Mouse (Mus musculus) gastrocnemius, adult 2 months (tissue): ENCODE results near the gene Cdc5l. TPM values are rescaled to one million over a fixed set of nuclear protein-coding genes. Genes with fewer than 3 reads are reported as not detected.

Source experiments
- DNase-seq: peaks from one replicate; pipeline ENCODE4 v3.0.0; 2022
- H3K27ac ChIP-seq: fragments of 200-600 bp; 2 replicates; pipeline ENCODE4 v1.8.1; 2022; ENCODE audit warnings: mild to moderate bottlenecking
- H3K4me3 ChIP-seq: fragments of 200-600 bp; 2 replicates; pipeline ENCODE4 v1.8.1; 2022; ENCODE audit warnings: mild to moderate bottlenecking, moderate library complexity
- CTCF ChIP-seq: fragments of 200-600 bp; IDR thresholded peaks from 2 replicates; pipeline ENCODE4 v1.8.1; 2022; ENCODE audit warnings: antibody characterized with exemption, mild to moderate bottlenecking, moderate library complexity
- intact Hi-C: fragments of 180-260 bp; cut with DNase I; formaldehyde crosslinking; loops from one replicate; pipeline ENCODE4 v1.15.1; 2025
- total RNA-seq, 2 experiments: library from RNA; stranded (reverse); gene quantifications; 2 replicates each; pipeline ENCODE4 v1.2.3; 2021

Cdc5l gene
- total RNA-seq, 2 experiments from 2014 or later = 39.5 to 41.3 TPM

DNA sequence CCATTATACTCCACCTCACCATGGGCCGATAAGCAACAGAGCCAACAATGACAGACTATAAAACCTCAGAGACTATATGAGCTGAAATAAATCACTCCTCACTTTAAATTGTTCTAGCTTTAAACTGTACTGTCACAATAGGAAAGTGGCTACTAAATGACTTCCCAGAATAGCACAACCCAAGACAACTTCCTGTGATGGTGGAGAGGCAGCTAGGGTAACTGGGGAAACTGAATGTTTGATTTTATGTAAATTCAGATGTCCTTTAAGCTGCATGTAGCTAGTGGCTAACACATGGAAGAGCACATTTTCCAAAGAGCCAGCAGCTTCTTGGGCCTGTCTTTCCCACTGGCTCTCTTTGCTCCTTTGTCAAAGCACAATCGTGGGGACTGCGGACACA lies 50.2 kb downstream of the Cdc5l start:
- Histone ChIP-seq H3K4me3 (no peak overlapping the region), H3K27ac (no peak overlapping the region)
- TF ChIP-seq CTCF = no peak
- DNase-seq = no peak
- intact Hi-C loops = no loop called here

DNA sequence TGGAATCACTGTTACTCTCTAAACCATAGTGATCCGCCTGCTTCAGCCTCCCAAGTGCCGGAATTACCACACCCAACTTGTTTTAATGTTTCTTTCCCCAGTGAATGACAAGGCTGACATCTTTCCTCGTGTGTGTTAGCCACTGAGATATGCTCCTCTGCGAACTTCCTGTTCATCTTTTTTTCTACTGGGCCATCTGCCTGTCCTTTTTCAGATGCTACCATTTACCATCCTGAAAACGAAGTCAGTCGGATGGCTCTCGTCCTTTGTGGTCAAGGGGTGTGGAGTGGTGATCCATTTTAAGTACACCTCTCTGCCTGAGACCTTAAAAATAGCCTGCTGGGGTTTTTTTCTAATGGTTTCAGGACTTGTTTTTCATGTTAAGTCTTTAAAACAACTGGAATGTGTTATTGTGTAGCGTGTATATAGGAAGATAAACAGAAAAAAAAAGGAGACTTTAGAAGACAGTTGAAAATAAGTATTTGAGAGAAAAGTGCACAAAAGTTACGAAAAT lies 54.2 kb downstream of the Cdc5l start:
- no peak for DNase-seq

DNA sequence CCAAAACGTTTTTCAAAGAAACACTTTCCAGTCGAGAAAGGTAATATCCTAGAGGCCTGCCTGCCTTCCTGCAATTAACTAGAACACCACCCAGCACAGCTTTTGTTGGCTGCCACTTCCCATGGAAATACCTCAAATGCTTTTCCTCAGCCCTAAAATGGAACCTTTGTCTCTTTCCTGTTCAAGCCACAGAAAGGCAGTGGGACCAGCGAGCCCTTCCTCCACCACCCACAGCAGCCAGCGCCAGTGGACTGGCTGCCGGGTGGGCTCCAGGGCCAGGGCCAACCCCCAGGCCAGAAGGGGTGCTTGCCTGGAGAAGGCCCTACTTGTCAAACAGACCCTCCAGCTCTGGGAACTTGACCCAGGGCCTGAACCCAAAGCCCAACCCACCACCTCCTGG lies 56.2 kb downstream of the Cdc5l start:
- no peak for DNase-seq
- intact Hi-C loops = loop anchor here (10.0 kb wide), 1 partner anchor 1113 kb away; no protein-coding TSS in a partner anchor
- Histone ChIP-seq H3K27ac (peak overlapping the region; percentile 56), H3K4me3 (no peak overlapping the region)
- TF ChIP-seq CTCF = no peak

More for the DNA sequence above, 54.2 kb downstream of the Cdc5l start:
- no peak overlapping the region for H3K4me3 ChIP-seq
- intact Hi-C loops = loop anchor here (10.0 kb wide), 1 partner anchor 1115 kb away; no protein-coding TSS in a partner anchor
- H3K27ac ChIP-seq = no peak overlapping the region
- no peak for TF ChIP-seq CTCF

DNA sequence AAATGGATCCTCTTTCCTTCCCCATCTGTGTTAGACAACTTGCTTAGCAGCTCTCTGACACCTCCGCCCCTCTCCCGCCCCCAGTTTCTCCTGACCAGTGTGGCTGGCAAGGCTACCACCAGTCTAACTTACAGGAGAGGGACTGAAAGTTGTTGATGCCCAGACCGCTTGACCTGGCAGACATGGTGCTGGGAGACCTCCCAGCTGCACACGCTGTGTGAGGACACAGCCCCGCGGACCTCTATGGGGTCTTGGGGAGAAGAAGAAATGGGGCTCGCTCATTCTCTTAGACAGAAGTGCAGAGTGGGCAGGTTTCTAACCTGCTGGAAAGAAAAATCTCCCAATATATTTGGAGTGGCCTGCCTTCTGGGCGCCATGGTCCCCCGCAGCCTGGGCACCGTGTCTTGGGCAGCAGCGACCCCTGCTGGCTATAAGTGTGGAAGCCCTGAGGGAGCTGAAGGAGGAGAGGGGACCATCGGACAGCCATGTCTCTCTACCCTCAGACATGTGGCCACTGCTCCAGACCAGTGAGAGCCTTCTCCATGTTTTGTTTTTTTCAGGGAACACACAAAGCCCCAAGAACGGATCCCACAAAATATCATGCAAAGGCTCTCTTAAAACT lies 59.4 kb downstream of the Cdc5l start:
- peak; percentile 97 for TF ChIP-seq CTCF
- peak overlapping the region; percentile 52 for H3K4me3 ChIP-seq
- H3K27ac ChIP-seq = no peak overlapping the region
- intact Hi-C loops = loop anchor here (2.0 to 10.0 kb wide), 4 partner anchors 77 to 1109 kb away; no protein-coding TSS in a partner anchor
- peak; percentile 83 for DNase-seq

DNA sequence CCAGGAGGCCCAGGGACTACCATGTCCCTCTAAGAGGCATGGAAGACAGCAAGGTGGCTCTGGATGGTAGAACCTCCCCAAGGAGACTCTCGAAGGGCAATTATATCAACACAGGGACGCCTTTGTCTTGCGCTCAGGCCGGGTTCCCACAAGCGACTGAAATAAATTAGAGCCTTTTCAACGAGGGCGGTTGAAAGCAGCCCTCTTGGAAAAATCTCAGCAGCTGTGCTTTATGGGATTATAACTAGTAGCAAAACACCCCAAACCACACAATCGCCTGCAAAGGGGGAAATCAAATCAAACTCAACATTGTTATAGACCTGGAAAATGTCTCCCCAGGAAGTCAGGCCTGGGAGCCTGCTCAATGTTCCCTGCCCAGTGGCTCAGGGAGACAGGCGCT lies 62.5 kb downstream of the Cdc5l start:
- Histone ChIP-seq H3K27ac (no peak overlapping the region), H3K4me3 (no peak overlapping the region)
- DNase-seq = no peak
- TF ChIP-seq CTCF = no peak
- intact Hi-C loops = loop anchor here (5.0 to 10.0 kb wide), 3 partner anchors 119 to 1106 kb away; no protein-coding TSS in a partner anchor

DNA sequence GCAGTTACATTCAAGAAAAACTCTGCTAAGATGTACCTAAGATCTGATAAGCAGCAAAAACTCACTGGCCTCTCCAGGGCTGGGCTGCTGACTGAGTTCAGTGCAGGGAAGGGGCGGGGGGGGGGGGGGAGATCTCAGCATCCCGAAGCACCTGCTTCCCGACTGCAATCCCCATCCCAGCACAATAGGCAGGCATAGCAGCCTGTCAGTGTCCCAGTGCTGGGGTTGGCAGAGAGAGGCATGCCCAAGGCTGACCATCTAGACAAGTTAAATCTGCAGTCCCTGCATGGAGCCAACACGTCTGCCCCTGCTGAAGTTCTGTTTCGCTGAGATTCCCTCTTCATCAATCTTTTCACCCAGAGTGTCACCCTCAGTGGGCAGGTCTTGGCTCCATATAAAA lies 63.0 kb downstream of the Cdc5l start:
- intact Hi-C loops = loop anchor here (5.0 to 10.0 kb wide), 3 partner anchors 118 to 1106 kb away; no protein-coding TSS in a partner anchor
- Histone ChIP-seq H3K4me3 (no peak overlapping the region), H3K27ac (no peak overlapping the region)
- no peak for TF ChIP-seq CTCF
- no peak for DNase-seq

DNA sequence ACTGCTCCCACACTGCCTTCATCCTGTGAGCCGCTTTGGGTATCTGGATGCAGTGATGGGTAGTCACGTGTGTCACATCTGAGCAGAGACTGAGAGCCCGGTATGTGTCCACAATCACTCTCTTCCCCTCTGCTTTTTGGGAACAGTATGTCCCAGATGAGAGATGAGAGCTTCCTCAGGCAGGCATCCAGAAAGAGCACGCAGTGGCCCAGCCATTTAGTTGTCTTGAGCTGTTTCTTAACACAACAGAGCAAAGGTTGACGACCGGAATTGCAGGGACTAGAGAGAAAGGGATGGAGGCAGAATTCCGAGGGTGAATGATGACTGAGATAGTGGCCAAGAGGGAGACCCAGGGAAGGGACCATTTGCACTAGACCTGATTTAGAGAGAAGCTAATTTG lies 68.7 kb downstream of the Cdc5l start:
- intact Hi-C loops = no loop called here
- H3K4me3 ChIP-seq = no peak overlapping the region
- TF ChIP-seq CTCF = no peak
- H3K27ac ChIP-seq = no peak overlapping the region
- DNase-seq = no peak

DNA sequence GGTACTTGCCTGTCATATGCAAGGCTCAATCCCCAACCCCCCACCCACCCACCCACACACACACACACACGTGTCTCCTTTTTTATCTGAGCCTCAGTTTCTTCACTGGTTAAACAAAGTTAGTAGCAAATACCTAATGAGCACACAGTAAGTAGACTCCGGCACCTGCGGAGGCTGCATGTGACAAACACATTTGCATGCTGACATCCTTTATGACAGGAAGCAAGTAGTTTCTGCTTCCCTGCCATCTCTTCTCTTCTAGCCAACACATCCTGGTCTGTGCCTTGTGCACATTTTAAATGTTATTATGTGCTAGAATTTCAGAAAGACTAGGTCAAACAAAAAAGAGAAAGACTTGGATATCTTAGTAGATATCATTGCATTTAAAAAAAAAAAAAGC lies 72.6 kb downstream of the Cdc5l start:
- intact Hi-C loops = no loop called here
- no peak for TF ChIP-seq CTCF
- no peak overlapping the region for H3K4me3 ChIP-seq

DNA sequence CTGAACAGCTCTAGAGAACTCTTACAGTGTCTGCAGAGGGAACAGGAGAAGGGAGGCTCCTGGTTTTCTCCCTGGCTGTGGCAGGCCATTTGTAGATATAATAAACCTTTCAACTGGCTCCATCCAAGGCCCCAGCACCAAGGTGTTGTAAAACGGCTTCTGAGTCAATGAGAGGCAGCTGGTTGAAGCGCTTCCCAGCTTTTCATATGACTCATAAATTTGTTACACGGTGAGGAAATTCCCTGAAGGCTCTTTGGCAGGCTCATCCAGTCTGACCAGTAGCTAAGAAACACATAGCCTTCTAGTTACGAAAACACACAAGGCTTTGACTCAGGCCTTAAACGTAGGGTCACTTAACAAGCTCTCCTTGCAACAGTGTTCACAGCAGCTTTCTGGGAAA lies 74.1 kb downstream of the Cdc5l start:
- TF ChIP-seq CTCF = no peak
- intact Hi-C loops = no loop called here
- DNase-seq = peak; percentile 70
- H3K4me3 ChIP-seq = no peak overlapping the region
- no peak overlapping the region for H3K27ac ChIP-seq

More for the DNA sequence above, 72.6 kb downstream of the Cdc5l start:
- no peak for DNase-seq
- no peak overlapping the region for H3K27ac ChIP-seq

DNA sequence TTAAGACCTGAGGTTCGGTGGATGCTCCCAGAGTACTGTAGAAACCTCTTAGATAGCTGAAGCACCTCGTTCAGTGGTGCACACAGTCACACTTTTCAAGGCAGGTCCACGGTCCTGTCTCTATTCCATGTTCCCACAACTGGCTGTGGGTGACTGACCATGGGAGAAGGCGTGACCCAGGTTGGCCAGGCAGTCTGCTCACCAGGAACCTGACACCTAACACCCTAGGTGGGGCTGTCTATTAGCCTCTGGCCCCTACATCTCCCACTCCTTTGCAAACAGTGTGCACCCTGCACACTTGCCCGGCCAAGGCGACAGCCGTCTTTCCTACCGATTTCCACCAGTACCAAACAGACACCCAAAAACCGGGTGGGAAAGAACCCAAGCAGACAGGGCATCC lies 77.1 kb downstream of the Cdc5l start:
- intact Hi-C loops = no loop called here
- Histone ChIP-seq H3K4me3 (no peak overlapping the region), H3K27ac (no peak overlapping the region)
- no peak for DNase-seq
- no peak for TF ChIP-seq CTCF

DNA sequence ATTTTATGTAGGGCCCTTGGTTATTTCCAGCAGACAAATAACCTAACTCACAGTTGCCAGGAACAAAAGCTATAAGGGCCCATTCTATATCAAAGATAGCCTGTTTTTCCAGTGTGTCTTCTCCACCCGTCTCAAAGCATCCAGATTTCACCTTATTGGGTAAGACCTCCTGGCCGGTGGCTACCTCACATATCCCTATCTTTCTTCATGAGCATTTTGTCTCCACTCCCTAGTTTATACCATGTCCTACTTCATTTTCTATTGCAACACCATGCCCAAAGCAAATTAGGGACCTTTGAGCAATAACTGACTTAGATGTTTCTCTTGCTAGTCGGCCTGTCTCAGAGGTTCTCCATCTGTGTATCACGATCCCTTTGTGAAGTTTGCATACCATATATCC lies 85.6 kb downstream of the Cdc5l start:
- Histone ChIP-seq H3K4me3 (no peak overlapping the region), H3K27ac (no peak overlapping the region)
- intact Hi-C loops = no loop called here
- TF ChIP-seq CTCF = no peak
- DNase-seq = no peak

Other genes with a start within 250 kb of the Cdc5l start
- gene Spats1, start 41.7 kb upstream of the Cdc5l start, total RNA-seq = not detected
- gene Aars2, start 73.1 kb upstream of the Cdc5l start, total RNA-seq = 10 to 100 TPM; 13.4 to 15.8 TPM
- not detected for gene Tcte1, start 89.7 kb upstream of the Cdc5l start, total RNA-seq
- not detected for gene Tmem151b, start 115.9 kb upstream of the Cdc5l start, total RNA-seq
- gene Nfkbie, start 122.0 kb upstream of the Cdc5l start, total RNA-seq = under 1 TPM; 0.36 to 0.43 TPM
- 10 to 100 TPM; 16.0 to 17.3 TPM for gene Slc35b2, start 130.1 kb upstream of the Cdc5l start, total RNA-seq
- gene Hsp90ab1, start 139.5 kb upstream of the Cdc5l start, total RNA-seq = 1,000 to 10,000 TPM; 1,106 to 1,162 TPM
- gene Slc29a1, start 165.9 kb upstream of the Cdc5l start, total RNA-seq = 10 to 100 TPM; 27.4 to 44.7 TPM
- under 1 TPM in 1 of 2 experiments, not detected in 1; 0.36 TPM for gene Mymx, start 168.4 kb upstream of the Cdc5l start, total RNA-seq
- gene Capn11, start 225.6 kb upstream of the Cdc5l start, total RNA-seq = under 1 TPM; 0.59 to 0.98 TPM